Mouse (Mus musculus) v-Abl transformed pro-B cells (cell line): ENCODE measurements around the gene Zfp626.

Experiments used
- in situ Hi-C, 2 experiments: fragments of 400-800 bp; cut with MboI; formaldehyde crosslinking; loops; one replicate each; pipeline ENCODE4 v1.15.1; 2025; ENCODE audit not compliant: unreplicated experiment in 2 of 2

The Zfp626 gene

DNA sequence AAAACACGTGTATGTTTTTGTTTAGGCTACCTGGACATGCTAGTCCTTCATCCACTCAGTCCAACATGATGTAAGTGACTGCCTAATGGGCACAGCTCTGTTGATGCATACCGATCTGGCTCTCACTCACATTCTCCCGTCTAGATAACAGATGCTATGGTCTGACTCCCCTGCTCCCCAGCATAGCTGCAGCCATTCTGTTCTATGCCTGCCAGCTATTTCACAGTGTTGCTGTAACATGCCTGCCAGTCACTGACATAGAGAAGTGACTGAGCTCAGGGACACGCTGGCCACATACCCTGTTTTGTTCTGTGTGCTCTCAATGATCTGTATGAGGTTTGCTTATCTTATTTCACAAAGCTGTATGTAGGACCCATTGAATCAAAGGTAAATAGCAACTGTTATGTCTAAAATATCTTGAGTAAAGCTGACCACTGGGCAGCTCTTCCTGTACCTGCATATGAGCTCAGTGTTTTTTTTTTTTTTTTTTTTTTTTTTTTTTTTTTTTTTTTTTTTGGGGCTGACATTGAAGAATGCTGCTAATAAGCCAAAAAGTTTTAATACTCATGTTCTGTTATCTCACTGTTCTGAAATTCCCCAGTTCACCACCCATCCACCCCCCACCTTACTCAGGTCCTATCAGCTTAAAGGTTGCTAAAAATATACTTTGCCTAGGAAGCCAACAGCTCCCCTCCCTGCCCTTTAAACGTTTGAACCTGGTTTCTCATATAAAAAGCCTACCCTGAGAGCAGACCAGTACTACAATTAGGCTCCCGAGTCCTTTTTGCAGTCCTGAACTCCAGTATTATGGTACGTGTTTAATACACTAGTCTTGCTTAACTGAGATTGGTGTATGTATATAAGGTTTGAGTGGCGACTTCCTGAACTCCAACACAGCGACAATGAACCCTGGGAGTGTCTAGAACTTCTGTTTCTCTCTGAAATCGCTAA, 52.6 kb downstream of the Zfp626 start:
- in situ Hi-C loops = loop anchor here (5.0 kb wide), 2 partner anchors 68 to 73 kb away; partner anchors contain the start of gene Zfp974 (in 1 of the 2)

DNA sequence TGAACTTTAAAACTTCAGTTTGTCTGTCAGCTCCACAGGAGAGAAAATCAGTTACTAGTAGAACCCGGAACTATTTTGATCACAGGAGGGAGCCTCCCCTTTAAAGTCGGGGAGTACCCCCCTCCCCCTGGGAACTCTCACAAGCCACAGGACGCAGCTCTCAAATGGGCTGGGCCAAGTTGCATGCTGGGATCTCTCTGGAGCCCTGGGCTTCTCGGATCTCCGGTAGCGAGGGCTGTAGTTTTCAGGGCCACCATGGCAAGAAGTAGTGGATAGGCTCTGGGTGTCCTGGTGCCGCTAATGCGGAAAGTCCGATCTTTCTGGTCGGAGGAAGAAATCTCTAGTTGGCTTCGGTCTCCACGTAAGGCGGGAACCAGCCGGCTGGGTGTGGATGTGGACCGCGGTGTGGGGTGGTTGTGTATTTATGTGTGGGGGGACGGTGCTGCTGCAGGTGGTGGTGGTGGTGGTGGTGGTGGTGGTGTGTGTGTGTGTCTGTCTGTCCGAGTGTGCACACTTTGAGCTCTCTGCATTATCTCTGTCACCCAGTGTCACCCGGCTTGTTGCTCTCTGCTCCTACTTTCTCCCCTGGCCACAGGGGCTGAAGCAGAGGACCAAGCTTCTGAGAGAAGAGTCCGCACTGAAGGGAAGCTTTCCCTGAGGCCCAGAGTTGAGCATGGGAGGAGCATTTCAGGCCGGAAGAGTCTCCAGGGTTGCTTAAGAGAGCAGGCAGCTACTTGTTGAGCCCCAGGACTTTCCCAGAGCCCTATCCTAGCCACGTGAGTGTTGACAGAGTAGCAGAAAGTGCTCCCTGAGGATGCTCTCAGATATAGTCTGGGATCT, 53.6 kb downstream of the Zfp626 start:
- in situ Hi-C loops = loop anchor here (5.0 kb wide), 2 partner anchors 67 to 72 kb away; partner anchors contain the start of gene Zfp974 (in 1 of the 2)

DNA sequence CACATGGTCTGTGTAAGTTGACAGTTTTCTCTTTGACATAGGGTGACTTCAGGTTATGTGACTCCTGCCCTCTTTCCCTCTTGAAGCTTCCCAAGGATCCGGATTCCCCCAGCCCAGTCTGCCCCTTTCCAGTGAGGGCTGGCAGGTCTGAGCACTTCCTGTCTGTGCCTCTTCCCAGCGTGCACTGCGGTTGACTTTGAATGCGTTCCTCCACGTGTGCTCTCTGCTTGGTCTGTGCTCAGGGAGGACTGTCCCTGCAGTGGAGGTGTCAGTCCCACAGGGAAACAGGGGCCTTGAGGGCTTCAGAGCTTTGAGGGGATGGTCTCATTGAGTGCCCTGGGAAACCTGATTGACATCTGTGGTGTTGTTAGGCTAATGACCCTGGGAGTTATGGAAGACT, 55.6 kb downstream of the Zfp626 start:
- in situ Hi-C loops = loop anchor here (5.0 kb wide), 2 partner anchors 65 to 70 kb away; partner anchors contain the start of gene Zfp974 (in 1 of the 2)
